Mouse (Mus musculus) liver, adult 2 months (tissue): ENCODE measurements around the gene Olfr394.

Experiments used
- CTCF ChIP-seq: fragments of 200-500 bp; IDR thresholded peaks from 2 replicates; pipeline ENCODE4 v1.5.1; 2011; ENCODE audit warnings: low read depth, low read length, control low read depth
- POLR2A ChIP-seq: fragments of 200-500 bp; IDR thresholded peaks from 2 replicates; pipeline ENCODE4 v1.6.1; 2011; ENCODE audit warnings: low read length, control low read depth; ENCODE audit not compliant: insufficient read depth; ENCODE audit errors: extremely low read depth

DNA sequence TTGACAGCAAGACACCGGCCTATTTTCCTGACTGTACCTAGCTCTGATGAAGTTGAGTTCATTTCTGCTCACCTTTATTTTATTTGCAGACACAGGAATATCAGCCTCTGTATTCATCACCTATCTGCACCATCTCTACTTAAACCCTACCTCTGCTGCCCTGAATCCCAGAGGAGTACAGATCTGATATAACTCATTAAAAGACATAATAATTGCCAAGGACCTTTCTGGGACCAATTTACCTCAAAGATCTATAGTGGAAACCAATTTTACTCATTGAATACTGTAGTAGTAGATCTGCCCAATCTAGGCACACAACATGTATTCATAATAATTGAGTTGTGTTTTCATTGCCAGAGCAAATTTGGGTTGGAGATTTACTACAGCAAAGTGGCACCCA is at the start of gene Olfr394:
- no peak for TF ChIP-seq CTCF
- TF ChIP-seq POLR2A: no peak
